Mouse (Mus musculus) erythroblast, embryonic 14.5 days (primary cell): ENCODE results near the gene Slc35c2.

Source experiments
- GATA1 ChIP-seq: IDR thresholded peaks from 2 replicates; pipeline ENCODE4 v1.6.1; 2012; ENCODE audit warnings: low read length, inconsistent platforms, mixed read lengths
- TAL1 ChIP-seq: IDR thresholded peaks from 3 replicates; pipeline ENCODE4 v1.6.1; 2012; ENCODE audit warnings: low read length, inconsistent platforms, mixed read lengths

DNA sequence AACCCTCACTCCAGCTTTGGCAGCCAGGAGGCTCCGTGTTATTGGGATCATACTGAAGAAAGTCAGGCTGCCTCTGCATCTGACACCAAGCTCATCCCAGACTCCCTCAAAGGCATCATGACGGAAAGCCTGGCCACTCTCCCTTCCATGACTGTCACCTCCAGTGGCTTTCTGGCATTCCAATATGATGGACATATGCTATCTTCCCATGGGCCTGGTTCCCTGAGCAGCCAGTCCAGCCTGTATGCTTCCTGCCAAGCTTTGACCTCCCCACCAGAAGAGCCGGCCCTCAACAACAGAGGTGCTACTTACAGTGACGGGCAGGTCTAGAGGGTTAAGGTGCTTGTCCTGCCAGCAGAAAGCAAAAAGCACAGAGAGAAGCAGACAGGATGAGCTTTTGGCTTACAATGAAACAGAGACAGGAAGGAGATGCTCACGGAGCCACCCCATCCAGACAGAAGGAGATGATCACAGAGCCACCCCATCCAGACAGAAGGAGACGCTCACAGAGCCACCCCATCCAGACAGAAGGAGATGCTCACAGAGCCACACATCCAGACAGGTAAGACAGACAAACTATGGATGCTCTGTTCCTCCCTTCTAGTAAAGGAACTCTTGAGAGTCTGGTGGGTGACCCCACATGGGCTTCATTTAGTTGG, 15.8 kb upstream of the Slc35c2 start:
- TF ChIP-seq TAL1 (no peak), GATA1 (no peak)
